Mouse (Mus musculus): ENCODE data around the gene Col15a1.

Gene Col15a1

GRCm38 (mm10) chr4:47349759-47350158 is 141.8 kb downstream of the Col15a1 start:
- no peak for DNase-seq (ENCODE audit: low read depth, low spot score)

- DNase-seq (ENCODE audit: low read depth, low spot score), result peak; percentile 93
Observed at GRCm38 (mm10) chr4:47351386-47352049, 143.6 kb downstream of the Col15a1 start.

- peak; percentile 59 for DNase-seq (ENCODE audit: low read depth, low spot score)
Observed at GRCm38 (mm10) chr4:47352061-47352661, 144.2 kb downstream of the Col15a1 start.

GRCm38 (mm10) chr4:47352803-47353388 is 144.9 kb downstream of the Col15a1 start, which contains the start of gene Tgfbr1:
Tgfbr1 (plus strand) TSS chr4:47353222.
- DNase-seq (ENCODE audit: low read depth, low spot score), result peak; percentile 96

GRCm38 (mm10) chr4:47353416-47354111 is 145.6 kb downstream of the Col15a1 start:
- no peak for DNase-seq (ENCODE audit: low read depth, low spot score)

- DNase-seq (ENCODE audit: low read depth, low spot score), result no peak
Observed at GRCm38 (mm10) chr4:47354304-47354703, 146.3 kb downstream of the Col15a1 start.

- DNase-seq (ENCODE audit: low read depth, low spot score), result no peak
Observed at GRCm38 (mm10) chr4:47362662-47363061, 154.7 kb downstream of the Col15a1 start.

All from CD4-positive, CD25-positive, alpha-beta regulatory T cell, adult 2 months (primary cell).